Mouse (Mus musculus): ENCODE results near the gene Vav3. TPM values are rescaled to one million over a fixed set of nuclear protein-coding genes. Genes with fewer than 3 reads are reported as not detected.

Vav3 gene
- polyA plus RNA-seq, 1 experiment from 2014 or later = 18.9 TPM

- 92% methylated on average over 1 of the region's 1 CpGs for WGBS
- no peaks in the 10 kb centered on the region for H3K9me3 ChIP-seq (ENCODE audit: control insufficient read depth, low read length)
- no peaks in the 10 kb centered on the region for H3K4me1 ChIP-seq (ENCODE audit: control insufficient read depth, insufficient read depth, low read length)
- no peak overlapping the region for H3K9ac ChIP-seq (ENCODE audit: low read depth, low read length)
- H3K27me3 ChIP-seq (replicated peaks; ENCODE audit: control insufficient read depth, insufficient read depth, low read length) = no peaks in the 10 kb centered on the region
- ATAC-seq = no peak
- H3K36me3 ChIP-seq (ENCODE audit: control insufficient read depth, insufficient read depth, low read length) = no peaks in the 10 kb centered on the region
- no peak overlapping the region for H3K27ac ChIP-seq (ENCODE audit: low read length)
- no peak overlapping the region for H3K4me2 ChIP-seq (ENCODE audit: low read depth, low read length)
- no peak overlapping the region for H3K4me3 ChIP-seq (ENCODE audit: low read length)
Observed at GRCm38 (mm10) chr3:109499861-109500456, 159.5 kb downstream of the Vav3 start.

GRCm38 (mm10) chr3:109509784-109510183, 169.3 kb downstream of the Vav3 start:
- H3K4me3 ChIP-seq (ENCODE audit: low read length) = no peak overlapping the region
- H3K9ac ChIP-seq (ENCODE audit: low read depth, low read length) = no peak overlapping the region
- no peaks in the 10 kb centered on the region for H3K9me3 ChIP-seq (ENCODE audit: control insufficient read depth, low read length)
- H3K4me2 ChIP-seq (ENCODE audit: low read depth, low read length) = no peak overlapping the region
- no peak overlapping the region for H3K27ac ChIP-seq (ENCODE audit: low read length)
- no peaks in the 10 kb centered on the region for H3K27me3 ChIP-seq (replicated peaks; ENCODE audit: control insufficient read depth, insufficient read depth, low read length)
- no peak for ATAC-seq
- H3K36me3 ChIP-seq (ENCODE audit: control insufficient read depth, insufficient read depth, low read length) = no peaks in the 10 kb centered on the region
- H3K4me1 ChIP-seq (ENCODE audit: control insufficient read depth, insufficient read depth, low read length) = no peaks in the 10 kb centered on the region
- WGBS = 37% methylated on average over 1 of the region's 1 CpGs

GRCm38 (mm10) chr3:109511849-109512248, 171.4 kb downstream of the Vav3 start:
- H3K27ac ChIP-seq (ENCODE audit: low read length) = no peak overlapping the region
- H3K36me3 ChIP-seq (ENCODE audit: control insufficient read depth, insufficient read depth, low read length) = no peaks in the 10 kb centered on the region
- no peaks in the 10 kb centered on the region for H3K9me3 ChIP-seq (ENCODE audit: control insufficient read depth, low read length)
- no peaks in the 10 kb centered on the region for H3K27me3 ChIP-seq (replicated peaks; ENCODE audit: control insufficient read depth, insufficient read depth, low read length)
- ATAC-seq = no peak
- WGBS = 75% methylated on average over 1 of the region's 1 CpGs
- H3K4me3 ChIP-seq (ENCODE audit: low read length) = no peak overlapping the region
- no peak overlapping the region for H3K4me2 ChIP-seq (ENCODE audit: low read depth, low read length)
- H3K9ac ChIP-seq (ENCODE audit: low read depth, low read length) = no peak overlapping the region
- H3K4me1 ChIP-seq (ENCODE audit: control insufficient read depth, insufficient read depth, low read length) = no peaks in the 10 kb centered on the region

GRCm38 (mm10) chr3:109515479-109515878, 175.0 kb downstream of the Vav3 start:
- H3K4me2 ChIP-seq (ENCODE audit: low read depth, low read length) = no peak overlapping the region
- no peaks in the 10 kb centered on the region for H3K4me1 ChIP-seq (ENCODE audit: control insufficient read depth, insufficient read depth, low read length)
- 71% methylated on average over 3 of the region's 3 CpGs for WGBS
- H3K9me3 ChIP-seq (ENCODE audit: control insufficient read depth, low read length) = no peaks in the 10 kb centered on the region
- H3K27ac ChIP-seq (ENCODE audit: low read length) = no peak overlapping the region
- no peak for ATAC-seq
- no peak overlapping the region for H3K9ac ChIP-seq (ENCODE audit: low read depth, low read length)
- no peaks in the 10 kb centered on the region for H3K36me3 ChIP-seq (ENCODE audit: control insufficient read depth, insufficient read depth, low read length)
- H3K4me3 ChIP-seq (ENCODE audit: low read length) = no peak overlapping the region
- no peaks in the 10 kb centered on the region for H3K27me3 ChIP-seq (replicated peaks; ENCODE audit: control insufficient read depth, insufficient read depth, low read length)

- no peak overlapping the region for H3K27ac ChIP-seq (ENCODE audit: low read length)
- H3K9me3 ChIP-seq (ENCODE audit: control insufficient read depth, low read length) = no peaks in the 10 kb centered on the region
- H3K36me3 ChIP-seq (ENCODE audit: control insufficient read depth, insufficient read depth, low read length) = no peaks in the 10 kb centered on the region
- no peak overlapping the region for H3K4me3 ChIP-seq (ENCODE audit: low read length)
- WGBS = 84% methylated on average over 10 of the region's 10 CpGs
- no peak overlapping the region for H3K9ac ChIP-seq (ENCODE audit: low read depth, low read length)
- no peaks in the 10 kb centered on the region for H3K4me1 ChIP-seq (ENCODE audit: control insufficient read depth, insufficient read depth, low read length)
- H3K27me3 ChIP-seq (replicated peaks; ENCODE audit: control insufficient read depth, insufficient read depth, low read length) = no peaks in the 10 kb centered on the region
- ATAC-seq = no peak
- no peak overlapping the region for H3K4me2 ChIP-seq (ENCODE audit: low read depth, low read length)
Observed at GRCm38 (mm10) chr3:109516372-109516771, 175.9 kb downstream of the Vav3 start.

DNA sequence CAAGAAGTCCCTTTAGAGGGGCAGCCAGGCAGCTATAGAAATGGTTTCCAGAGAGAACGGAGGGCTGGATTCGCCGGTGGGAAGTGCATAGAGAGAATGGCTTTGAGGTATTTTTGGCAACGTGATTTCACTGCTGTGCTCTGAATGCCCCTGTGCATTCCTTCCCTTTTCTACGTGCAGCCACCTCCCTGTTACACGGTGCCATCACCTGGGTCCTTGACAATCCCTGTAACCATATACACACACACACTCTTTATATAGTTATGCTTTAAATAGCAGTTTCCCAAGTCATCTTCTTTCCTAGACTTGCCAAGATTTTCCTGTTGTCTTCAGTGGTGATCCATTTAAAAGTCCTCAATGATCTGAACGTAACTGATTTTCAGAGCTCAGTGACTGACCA, 181.7 kb downstream of the Vav3 start:
- no peak overlapping the region for H3K9ac ChIP-seq (ENCODE audit: low read depth, low read length)
- 77% methylated on average over 7 of the region's 7 CpGs for WGBS
- no peak for ATAC-seq
- H3K4me2 ChIP-seq (ENCODE audit: low read depth, low read length) = no peak overlapping the region
- H3K27me3 ChIP-seq (replicated peaks; ENCODE audit: control insufficient read depth, insufficient read depth, low read length) = no peaks in the 10 kb centered on the region
- no peak overlapping the region for H3K27ac ChIP-seq (ENCODE audit: low read length)
- H3K36me3 ChIP-seq (ENCODE audit: control insufficient read depth, insufficient read depth, low read length) = no peaks in the 10 kb centered on the region
- H3K4me1 ChIP-seq (ENCODE audit: control insufficient read depth, insufficient read depth, low read length) = no peaks in the 10 kb centered on the region
- no peaks in the 10 kb centered on the region for H3K9me3 ChIP-seq (ENCODE audit: control insufficient read depth, low read length)
- H3K4me3 ChIP-seq (ENCODE audit: low read length) = no peak overlapping the region

DNA sequence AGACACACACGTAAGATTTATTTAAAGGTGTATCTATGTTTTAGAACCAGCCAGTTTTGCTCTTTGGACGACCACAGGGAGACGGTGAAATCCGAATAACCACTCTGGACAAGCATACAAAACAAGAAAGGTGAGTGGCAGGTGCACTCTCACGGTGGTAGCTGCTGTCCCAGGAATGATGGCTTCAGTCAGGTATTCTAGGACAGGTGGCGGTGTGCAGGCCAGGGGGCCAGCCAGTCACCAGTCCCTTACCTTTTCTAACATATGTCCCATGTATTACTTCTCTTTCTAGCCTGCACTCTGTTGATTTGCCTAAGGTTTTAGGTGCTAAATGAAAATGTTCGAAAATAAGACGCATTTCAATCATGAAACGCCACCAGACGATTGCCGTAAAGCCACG, 185.4 kb downstream of the Vav3 start:
- WGBS = 91% methylated on average over 12 of the region's 12 CpGs
- no peaks in the 10 kb centered on the region for H3K27me3 ChIP-seq (replicated peaks; ENCODE audit: control insufficient read depth, insufficient read depth, low read length)
- no peaks in the 10 kb centered on the region for H3K4me1 ChIP-seq (ENCODE audit: control insufficient read depth, insufficient read depth, low read length)
- H3K4me2 ChIP-seq (ENCODE audit: low read depth, low read length) = no peak overlapping the region
- no peak overlapping the region for H3K9ac ChIP-seq (ENCODE audit: low read depth, low read length)
- no peaks in the 10 kb centered on the region for H3K9me3 ChIP-seq (ENCODE audit: control insufficient read depth, low read length)
- ATAC-seq = 0 out of 2 replicates have a peak, but pooled peaks have one; percentile 23
- no peaks in the 10 kb centered on the region for H3K36me3 ChIP-seq (ENCODE audit: control insufficient read depth, insufficient read depth, low read length)
- no peak overlapping the region for H3K27ac ChIP-seq (ENCODE audit: low read length)
- no peak overlapping the region for H3K4me3 ChIP-seq (ENCODE audit: low read length)

GRCm38 (mm10) chr3:109526246-109526645, 185.8 kb downstream of the Vav3 start:
- WGBS = 7% methylated on average over 4 of the region's 4 CpGs
- no peak overlapping the region for H3K27ac ChIP-seq (ENCODE audit: low read length)
- H3K36me3 ChIP-seq (ENCODE audit: control insufficient read depth, insufficient read depth, low read length) = no peaks in the 10 kb centered on the region
- H3K9me3 ChIP-seq (ENCODE audit: control insufficient read depth, low read length) = no peaks in the 10 kb centered on the region
- no peak overlapping the region for H3K9ac ChIP-seq (ENCODE audit: low read depth, low read length)
- H3K27me3 ChIP-seq (replicated peaks; ENCODE audit: control insufficient read depth, insufficient read depth, low read length) = no peaks in the 10 kb centered on the region
- ATAC-seq = peak; percentile 48; the same call in 1 of the 2 replicates
- no peak overlapping the region for H3K4me2 ChIP-seq (ENCODE audit: low read depth, low read length)
- H3K4me3 ChIP-seq (ENCODE audit: low read length) = no peak overlapping the region
- no peaks in the 10 kb centered on the region for H3K4me1 ChIP-seq (ENCODE audit: control insufficient read depth, insufficient read depth, low read length)

DNA sequence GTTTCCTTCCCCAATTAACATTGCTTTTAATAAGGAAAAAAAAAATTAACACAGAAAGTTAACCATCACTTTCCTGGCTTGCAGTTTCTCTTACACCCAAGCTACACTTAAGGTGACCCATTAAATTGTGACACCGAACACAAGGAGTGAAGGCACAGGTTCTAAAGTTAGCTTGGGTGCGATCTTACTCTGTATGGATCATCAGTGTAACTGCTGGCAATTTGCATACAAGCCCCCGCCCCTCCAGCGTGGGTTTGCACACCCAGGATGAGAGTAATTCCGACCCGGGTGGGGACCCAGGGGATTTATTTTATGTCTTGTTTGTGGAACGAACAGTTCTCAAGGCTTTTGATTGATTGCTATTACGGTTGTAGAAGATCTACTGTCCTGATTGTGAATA, 186.2 kb downstream of the Vav3 start:
- no peaks in the 10 kb centered on the region for H3K4me1 ChIP-seq (ENCODE audit: control insufficient read depth, insufficient read depth, low read length)
- 0 out of 2 replicates have a peak, but pooled peaks have one; percentile 23 for ATAC-seq
- H3K4me2 ChIP-seq (ENCODE audit: low read depth, low read length) = no peak overlapping the region
- H3K9me3 ChIP-seq (ENCODE audit: control insufficient read depth, low read length) = no peaks in the 10 kb centered on the region
- WGBS = 52% methylated on average over 8 of the region's 8 CpGs
- no peak overlapping the region for H3K27ac ChIP-seq (ENCODE audit: low read length)
- H3K4me3 ChIP-seq (ENCODE audit: low read length) = no peak overlapping the region
- H3K36me3 ChIP-seq (ENCODE audit: control insufficient read depth, insufficient read depth, low read length) = no peaks in the 10 kb centered on the region
- no peak overlapping the region for H3K9ac ChIP-seq (ENCODE audit: low read depth, low read length)
- H3K27me3 ChIP-seq (replicated peaks; ENCODE audit: control insufficient read depth, insufficient read depth, low read length) = no peaks in the 10 kb centered on the region

GRCm38 (mm10) chr3:109528688-109529087, 188.2 kb downstream of the Vav3 start:
- Histone ChIP-seq H3K4me1 (ENCODE audit: control insufficient read depth, insufficient read depth, low read length) (no peaks in the 10 kb centered on the region), H3K27ac (ENCODE audit: low read length) (no peak overlapping the region), H3K27me3 (replicated peaks; ENCODE audit: control insufficient read depth, insufficient read depth, low read length) (no peaks in the 10 kb centered on the region), H3K9ac (ENCODE audit: low read depth, low read length) (no peak overlapping the region), H3K9me3 (ENCODE audit: control insufficient read depth, low read length) (no peaks in the 10 kb centered on the region), H3K36me3 (ENCODE audit: control insufficient read depth, insufficient read depth, low read length) (no peaks in the 10 kb centered on the region), H3K4me2 (ENCODE audit: low read depth, low read length) (no peak overlapping the region), H3K4me3 (ENCODE audit: low read length) (no peak overlapping the region)
- WGBS = 80% methylated on average over 4 of the region's 4 CpGs
- ATAC-seq = no peak
